19 mouse cellular contexts compared by ENCODE assay signal in the genomic region with DNA sequence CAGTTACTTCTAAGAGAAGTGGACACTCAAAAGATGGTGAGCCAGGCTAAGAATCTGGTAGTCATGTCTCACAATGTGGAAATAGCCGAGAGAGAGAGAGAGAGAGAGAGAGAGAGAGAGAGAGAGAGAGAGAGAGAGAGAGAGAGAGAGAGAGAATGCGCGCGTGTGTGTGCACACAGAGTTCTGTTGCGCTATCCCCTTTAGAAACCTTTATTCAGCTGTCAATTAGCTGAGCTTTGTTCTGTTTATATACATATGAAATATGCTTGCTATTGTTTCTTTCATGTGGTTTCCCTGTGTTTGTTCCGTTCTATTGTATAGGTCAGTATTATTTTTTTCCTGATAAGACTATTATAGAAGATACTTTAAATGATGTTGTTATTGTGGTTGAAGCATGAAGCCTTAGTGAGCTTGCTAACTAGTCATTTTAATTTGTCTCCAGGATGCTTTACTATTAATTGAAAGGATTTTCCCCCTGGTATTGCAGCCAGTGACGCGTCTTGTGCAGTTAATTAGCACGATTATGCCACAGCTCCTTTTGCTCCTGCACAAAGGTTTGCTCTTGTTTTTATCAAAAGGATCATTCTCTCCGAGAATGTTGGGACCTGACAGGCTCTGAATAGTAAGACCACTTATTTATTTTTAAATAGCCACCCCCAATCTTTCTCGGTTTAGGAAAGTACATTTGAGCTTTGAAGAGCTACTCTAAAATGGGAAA.
DNase-seq lines count a peak whose midpoint lies in the region; ATAC-seq and TF ChIP-seq lines count a peak whose summit lies in the region.
"Had no signal": no experiment of that assay in that cellular context is flagged by ENCODE, and none has a peak within 500 bp of the region (broad histone marks: within the 10 kb centered on the region; RNA-seq: fewer than 3 reads in every experiment).

No protein-coding gene starts in this region.

- no peak for TF ChIP-seq POLR2A in kidney, adult 2 months (IDR thresholded peaks at IDR 0.05; ENCODE audit: low read depth, low read length)

- intact Hi-C loops in heart, postnatal 10 days (cut with DNase I): loop anchor here (5.0 kb wide), 1 partner anchor 59 kb away; no protein-coding TSS in a partner anchor

- peak overlapping the region; percentile 8; the same call in 1 of the 2 replicates for H3K27ac ChIP-seq in heart, embryonic 13.5 days (replicated peaks)
- no peak overlapping the region for H3K27ac ChIP-seq in forebrain, embryonic 16.5 days (ENCODE audit: low read length)
- 0 out of 2 replicates have a peak overlapping the region, but pooled peaks have one; percentile 38 for H3K27ac ChIP-seq in midbrain, embryonic 15.5 days
- no peak overlapping the region for H3K27ac ChIP-seq in kidney, adult 2 months (ENCODE audit: insufficient read depth, low read depth, low read length)
- H3K27ac ChIP-seq: gastrocnemius, adult 2 months; heart, adult 2 months had no signal

- peak overlapping the region; percentile 50; the same call in 1 of the 2 replicates for H3K9ac ChIP-seq in heart, embryonic 13.5 days
- no peak overlapping the region; the same call in 1 of the 2 replicates for H3K9ac ChIP-seq in forebrain, embryonic 16.5 days (replicated peaks; ENCODE audit: low read depth, low read length)
- no peak overlapping the region for H3K9ac ChIP-seq in midbrain, embryonic 15.5 days

- peaks cover 45% of the 10 kb centered on the region for H3K4me1 ChIP-seq in heart, embryonic 13.5 days
- peaks cover 17% of the 10 kb centered on the region for H3K4me1 ChIP-seq in forebrain, embryonic 16.5 days (replicated peaks; ENCODE audit: control insufficient read depth, insufficient read depth, low read length)
- peaks cover 12% of the 10 kb centered on the region for H3K4me1 ChIP-seq in midbrain, embryonic 15.5 days
- H3K4me1 ChIP-seq in kidney, adult 2 months (ENCODE audit: control insufficient read depth, insufficient read depth, low read length): no peaks in the 10 kb centered on the region; the same call in 1 of the 2 replicates

- no peak for TF ChIP-seq CTCF in kidney, adult 2 months (conservative IDR thresholded peaks at IDR 0.05; ENCODE audit: insufficient read depth, insufficient read length, low read depth, low read length)

- 56% methylated on average over 11 of the region's 11 CpGs for WGBS in heart, embryonic 13.5 days
- WGBS in forebrain, embryonic 16.5 days: 7% methylated on average over 11 of the region's 11 CpGs
- WGBS in midbrain, embryonic 15.5 days: 13% methylated on average over 11 of the region's 11 CpGs
- 68% methylated on average over 11 of the region's 11 CpGs for WGBS in kidney, adult 2 months

- no peak for ATAC-seq in heart, embryonic 13.5 days (ENCODE audit: extremely low read depth, insufficient number of reproducible peaks, low FRiP score, low TSS enrichment)
- ATAC-seq in forebrain, embryonic 16.5 days: no peak; the same call in 1 of the 2 replicates
- 0 out of 2 replicates have a peak, but pooled peaks have one; percentile 33 for ATAC-seq in midbrain, embryonic 15.5 days (replicated peaks)
- ATAC-seq: activated CD4-positive, CD25-positive, alpha-beta regulatory T cell, adult 4 months; intestine, embryonic 16.5 days had no signal

- peaks cover 17% of the 10 kb centered on the region for H3K36me3 ChIP-seq in heart, embryonic 13.5 days
- no peaks in the 10 kb centered on the region for H3K36me3 ChIP-seq in forebrain, embryonic 16.5 days (ENCODE audit: control insufficient read depth, insufficient read depth)
- H3K36me3 ChIP-seq in midbrain, embryonic 15.5 days (replicated peaks): no peaks in the 10 kb centered on the region
- no peaks in the 10 kb centered on the region for H3K36me3 ChIP-seq in kidney, adult 2 months (ENCODE audit: control insufficient read depth, insufficient read depth, low read length)

- no peak overlapping the region for H3K4me2 ChIP-seq in heart, embryonic 13.5 days
- peak overlapping the region; percentile 49 for H3K4me2 ChIP-seq in forebrain, embryonic 16.5 days (ENCODE audit: low read length)
- H3K4me2 ChIP-seq in midbrain, embryonic 15.5 days: peak overlapping the region; percentile 36

- no peaks in the 10 kb centered on the region for H3K27me3 ChIP-seq in heart, embryonic 13.5 days (replicated peaks)
- H3K27me3 ChIP-seq in forebrain, embryonic 16.5 days (replicated peaks; ENCODE audit: control insufficient read depth, insufficient read depth, low read length): peaks cover 5% of the 10 kb centered on the region; the same call in 1 of the 2 replicates
- no peaks in the 10 kb centered on the region for H3K27me3 ChIP-seq in midbrain, embryonic 15.5 days (replicated peaks)
- no peaks in the 10 kb centered on the region for H3K27me3 ChIP-seq in kidney, adult 2 months (replicated peaks; ENCODE audit: control insufficient read depth, insufficient read depth, low read length)

- no peak for DNase-seq in heart, postnatal 10 days
- peak; percentile 30 for DNase-seq in Muller cell, postnatal 12 days (ENCODE audit: inconsistent ontology term)
- no peak for DNase-seq in kidney, adult 2 months
- no peak for DNase-seq in testis, postnatal 14 days (ENCODE audit: low spot score)
- DNase-seq in right cerebral cortex, postnatal 25 days: no peak
- DNase-seq: adrenal gland, postnatal 25 days; cerebellum, postnatal 10 days; embryo, embryonic 11 days; gastrocnemius, adult 2 months; heart, adult 2 months; kidney, postnatal 36 days; liver; thymus, postnatal 36 days had no signal

- no peaks in the 10 kb centered on the region for H3K9me3 ChIP-seq in heart, embryonic 13.5 days
- no peaks in the 10 kb centered on the region for H3K9me3 ChIP-seq in forebrain, embryonic 16.5 days (ENCODE audit: control insufficient read depth, low read length)
- no peaks in the 10 kb centered on the region for H3K9me3 ChIP-seq in midbrain, embryonic 15.5 days

- no peak overlapping the region for H3K4me3 ChIP-seq in heart, embryonic 13.5 days
- no peak overlapping the region for H3K4me3 ChIP-seq in forebrain, embryonic 16.5 days (replicated peaks; ENCODE audit: low read length)
- no peak overlapping the region for H3K4me3 ChIP-seq in midbrain, embryonic 15.5 days
- H3K4me3 ChIP-seq in kidney, adult 2 months (ENCODE audit: insufficient read depth, low read depth, low read length): no peak overlapping the region
- H3K4me3 ChIP-seq: erythroblast, embryonic 14.5 days; gastrocnemius, adult 2 months; heart, adult 2 months had no signal

Comparison
In these comparisons a context has a peak if more than half of its experiments do, and no peak if none do; other contexts are left out.
1. H3K27ac ChIP-seq: peak in heart, embryonic 13.5 days (single experiment) and midbrain, embryonic 15.5 days (single experiment); none in forebrain, embryonic 16.5 days (single experiment) and kidney, adult 2 months (single experiment).